Mouse (Mus musculus): ENCODE data around the gene Adamtsl2. TPM values are rescaled to one million over a fixed set of nuclear protein-coding genes. Genes with fewer than 3 reads are reported as not detected.

The Adamtsl2 gene
- 10 to 100 TPM; 10.6 to 11.4 TPM for total RNA-seq (2021)

GRCm38 (mm10) chr2:27079152-27079584 lies at the start of gene Adamtsl2:
Gene Adamtsl2 (plus strand): TSS chr2:27079379.
- peak; percentile 93 for DNase-seq

- no peak for DNase-seq
Observed at GRCm38 (mm10) chr2:27032361-27032760, 46.8 kb upstream of the Adamtsl2 start.

GRCm38 (mm10) chr2:27036003-27036402 lies 43.2 kb upstream of the Adamtsl2 start:
- no peak for DNase-seq

- no peak for DNase-seq
Observed at GRCm38 (mm10) chr2:27037008-27037407, 42.2 kb upstream of the Adamtsl2 start.

GRCm38 (mm10) chr2:27038596-27038995 lies 40.6 kb upstream of the Adamtsl2 start:
- peak; percentile 88 for DNase-seq

- peak; percentile 37 for DNase-seq
Observed at GRCm38 (mm10) chr2:27039286-27039685, 39.9 kb upstream of the Adamtsl2 start.

- no peak for DNase-seq
Observed at GRCm38 (mm10) chr2:27042131-27042844, 36.9 kb upstream of the Adamtsl2 start.

GRCm38 (mm10) chr2:27043461-27043860 lies 35.7 kb upstream of the Adamtsl2 start:
- peak; percentile 93 for DNase-seq

- DNase-seq, result no peak
Observed at GRCm38 (mm10) chr2:27044166-27044565, 35.0 kb upstream of the Adamtsl2 start.

GRCm38 (mm10) chr2:27044641-27045040 lies 34.5 kb upstream of the Adamtsl2 start:
- no peak for DNase-seq

- peak; percentile 83 for DNase-seq
Observed at GRCm38 (mm10) chr2:27045979-27046770, 33.0 kb upstream of the Adamtsl2 start.

- no peak for DNase-seq
Observed at GRCm38 (mm10) chr2:27049408-27049807, 29.8 kb upstream of the Adamtsl2 start.

GRCm38 (mm10) chr2:27058251-27058650 lies 20.9 kb upstream of the Adamtsl2 start:
- DNase-seq, result no peak

- DNase-seq, result no peak
Observed at GRCm38 (mm10) chr2:27058751-27059150, 20.4 kb upstream of the Adamtsl2 start.

- DNase-seq, result no peak
Observed at GRCm38 (mm10) chr2:27059187-27059586, 20.0 kb upstream of the Adamtsl2 start.

- no peak for DNase-seq
Observed at GRCm38 (mm10) chr2:27067124-27067523, 12.1 kb upstream of the Adamtsl2 start.

- DNase-seq, result no peak
Observed at GRCm38 (mm10) chr2:27067996-27068395, 11.2 kb upstream of the Adamtsl2 start.

- no peak for DNase-seq
Observed at GRCm38 (mm10) chr2:27069646-27070045, 9.5 kb upstream of the Adamtsl2 start.

- no peak for DNase-seq
Observed at GRCm38 (mm10) chr2:27070247-27070813, 8.8 kb upstream of the Adamtsl2 start.

GRCm38 (mm10) chr2:27071137-27071536 lies 8.0 kb upstream of the Adamtsl2 start:
- peak; percentile 86 for DNase-seq

- DNase-seq, result no peak
Observed at GRCm38 (mm10) chr2:27071978-27072377, 7.2 kb upstream of the Adamtsl2 start, which contains the start of gene Mymk. Gene Mymk (minus strand): TSS chr2:27072179.

GRCm38 (mm10) chr2:27073407-27073806 lies 5.8 kb upstream of the Adamtsl2 start:
- no peak for DNase-seq

- peak; percentile 73 for DNase-seq
Observed at GRCm38 (mm10) chr2:27074804-27075203, 4.4 kb upstream of the Adamtsl2 start.
